Mouse (Mus musculus): ENCODE data around the gene Gm10490. TPM values are rescaled to one million over a fixed set of nuclear protein-coding genes. Genes with fewer than 3 reads are reported as not detected.

Gene Gm10490
- total RNA-seq, 2 experiments from 2014 or later: not detected

- ATAC-seq (ENCODE audit: poor library complexity, severe bottlenecking): no peak
Measured at GRCm38 (mm10) chrX:7922032-7922431, 12.7 kb downstream of the Gm10490 start.

- no peak for ATAC-seq (ENCODE audit: poor library complexity, severe bottlenecking)
Measured at GRCm38 (mm10) chrX:7926266-7926665, 16.9 kb downstream of the Gm10490 start.

- no peak for ATAC-seq (ENCODE audit: poor library complexity, severe bottlenecking)
Measured at GRCm38 (mm10) chrX:7927116-7927515, 17.8 kb downstream of the Gm10490 start.

GRCm38 (mm10) chrX:7928270-7928790 lies 19.0 kb downstream of the Gm10490 start, which contains the start of gene Eras:
Gene Eras, minus strand, starts transcription at chrX:7928607.
- ATAC-seq (ENCODE audit: poor library complexity, severe bottlenecking): no peak

GRCm38 (mm10) chrX:7936874-7937273 lies 27.5 kb downstream of the Gm10490 start:
- ATAC-seq (ENCODE audit: poor library complexity, severe bottlenecking): no peak

- no peak for ATAC-seq (ENCODE audit: poor library complexity, severe bottlenecking)
Measured at GRCm38 (mm10) chrX:7937667-7938066, 28.3 kb downstream of the Gm10490 start.

- no peak for ATAC-seq (ENCODE audit: poor library complexity, severe bottlenecking)
Measured at GRCm38 (mm10) chrX:7945618-7946017, 36.3 kb downstream of the Gm10490 start.

- ATAC-seq (ENCODE audit: poor library complexity, severe bottlenecking): no peak
Measured at GRCm38 (mm10) chrX:7947108-7947899, 38.0 kb downstream of the Gm10490 start, which contains the start of gene Hdac6. Gene Hdac6, minus strand, starts transcription at chrX:7947889.

GRCm38 (mm10) chrX:7947900-7948492 lies 38.7 kb downstream of the Gm10490 start:
- peak; percentile 99 for ATAC-seq (ENCODE audit: poor library complexity, severe bottlenecking)

GRCm38 (mm10) chrX:7950091-7950490 lies 40.7 kb downstream of the Gm10490 start:
- no peak for ATAC-seq (ENCODE audit: poor library complexity, severe bottlenecking)

GRCm38 (mm10) chrX:7958868-7959267 lies 49.5 kb downstream of the Gm10490 start:
- no peak for ATAC-seq (ENCODE audit: poor library complexity, severe bottlenecking)

Other genes starting within 250 kb of the Gm10490 start
- 987 and 1,037 TPM in 2 replicates for gene Plp2, start 238.2 kb upstream of the Gm10490 start, total RNA-seq (2015)
- gene Plp2, start 238.2 kb upstream of the Gm10490 start, total RNA-seq (2017): 267 and 300 TPM in 2 replicates
- not detected in 2 replicates for gene Magix, start 228.3 kb upstream of the Gm10490 start, total RNA-seq (2015)
- gene Magix, start 228.3 kb upstream of the Gm10490 start, total RNA-seq (2017): 0.18 TPM in 1 of 2 replicates, not detected in the other
- 24.8 and 25.7 TPM in 2 replicates for gene Gpkow, start 212.4 kb upstream of the Gm10490 start, total RNA-seq (2015)
- gene Gpkow, start 212.4 kb upstream of the Gm10490 start, total RNA-seq (2017): 24.2 and 25.7 TPM in 2 replicates
- gene Wdr45, start 195.2 kb upstream of the Gm10490 start, total RNA-seq (2015): 25.6 and 38.7 TPM in 2 replicates
- gene Wdr45, start 195.2 kb upstream of the Gm10490 start, total RNA-seq (2017): 13.4 and 18.9 TPM in 2 replicates
- not detected in 2 replicates for gene Gm45208, start 187.3 kb upstream of the Gm10490 start, total RNA-seq (2015)
- not detected in 2 replicates for gene Gm45208, start 187.3 kb upstream of the Gm10490 start, total RNA-seq (2017)
- 7.8 and 20.6 TPM in 2 replicates for gene Praf2, start 181.1 kb upstream of the Gm10490 start, total RNA-seq (2015)
- 5.4 and 5.8 TPM in 2 replicates for gene Praf2, start 181.1 kb upstream of the Gm10490 start, total RNA-seq (2017)
- gene Ccdc120, start 158.6 kb upstream of the Gm10490 start, total RNA-seq (2015): not detected in 2 replicates
- not detected in 2 replicates for gene Ccdc120, start 158.6 kb upstream of the Gm10490 start, total RNA-seq (2017)
- gene Tfe3, start 147.0 kb upstream of the Gm10490 start, total RNA-seq (2015): 45.9 and 54.6 TPM in 2 replicates
- 22.3 and 39.4 TPM in 2 replicates for gene Tfe3, start 147.0 kb upstream of the Gm10490 start, total RNA-seq (2017)
- 39.5 and 55.4 TPM in 2 replicates for gene Gripap1, start 119.8 kb upstream of the Gm10490 start, total RNA-seq (2015)
- gene Gripap1, start 119.8 kb upstream of the Gm10490 start, total RNA-seq (2017): 70.5 and 81.9 TPM in 2 replicates
- 0.39 and 0.49 TPM in 2 replicates for gene Kcnd1, start 87.3 kb upstream of the Gm10490 start, total RNA-seq (2015)
- gene Kcnd1, start 87.3 kb upstream of the Gm10490 start, total RNA-seq (2017): 0.20 and 0.29 TPM in 2 replicates
- 43.2 and 50.6 TPM in 2 replicates for gene Otud5, start 68.2 kb upstream of the Gm10490 start, total RNA-seq (2015)
- 70.2 and 73.0 TPM in 2 replicates for gene Otud5, start 68.2 kb upstream of the Gm10490 start, total RNA-seq (2017)
- 4.7 and 8.6 TPM in 2 replicates for gene Pim2, start 31.3 kb upstream of the Gm10490 start, total RNA-seq (2015)
- gene Pim2, start 31.3 kb upstream of the Gm10490 start, total RNA-seq (2017): 1.1 and 1.4 TPM in 2 replicates
- gene Slc35a2, start 25.5 kb upstream of the Gm10490 start, total RNA-seq (2015): 6.4 and 9.8 TPM in 2 replicates
- gene Slc35a2, start 25.5 kb upstream of the Gm10490 start, total RNA-seq (2017): 10.9 and 13.5 TPM in 2 replicates
- 25.6 and 29.8 TPM in 2 replicates for gene Pqbp1, start 10.3 kb upstream of the Gm10490 start, total RNA-seq (2015)
- gene Pqbp1, start 10.3 kb upstream of the Gm10490 start, total RNA-seq (2017): 116 and 123 TPM in 2 replicates
- 75.8 and 85.4 TPM in 2 replicates for gene Timm17b, start 10.2 kb upstream of the Gm10490 start, total RNA-seq (2015)
- 35.8 and 50.0 TPM in 2 replicates for gene Timm17b, start 10.2 kb upstream of the Gm10490 start, total RNA-seq (2017)
- not detected in 2 replicates for gene Gm10491, start 1.7 kb upstream of the Gm10490 start, total RNA-seq (2015)
- not detected in 2 replicates for gene Gm10491, start 1.7 kb upstream of the Gm10490 start, total RNA-seq (2017)
- gene Pcsk1n, start 10.3 kb downstream of the Gm10490 start, total RNA-seq (2015): not detected in 2 replicates
- not detected in 2 replicates for gene Pcsk1n, start 10.3 kb downstream of the Gm10490 start, total RNA-seq (2017)
- not detected in 2 replicates for gene Eras, start 19.1 kb downstream of the Gm10490 start, total RNA-seq (2015)
- gene Eras, start 19.1 kb downstream of the Gm10490 start, total RNA-seq (2017): not detected in 2 replicates
- 6.4 and 7.5 TPM in 2 replicates for gene Hdac6, start 38.3 kb downstream of the Gm10490 start, total RNA-seq (2015)
- gene Hdac6, start 38.3 kb downstream of the Gm10490 start, total RNA-seq (2017): 8.0 and 9.3 TPM in 2 replicates
- gene Gata1, start 68.5 kb downstream of the Gm10490 start, total RNA-seq (2015): 5.8 and 7.1 TPM in 2 replicates
- gene Gata1, start 68.5 kb downstream of the Gm10490 start, total RNA-seq (2017): 5.6 and 7.6 TPM in 2 replicates
- not detected in 2 replicates for gene Glod5, start 109.0 kb downstream of the Gm10490 start, total RNA-seq (2015)
- gene Glod5, start 109.0 kb downstream of the Gm10490 start, total RNA-seq (2017): not detected in 2 replicates
- gene Suv39h1, start 165.2 kb downstream of the Gm10490 start, total RNA-seq (2015): 37.8 and 43.6 TPM in 2 replicates
- 50.3 and 53.9 TPM in 2 replicates for gene Suv39h1, start 165.2 kb downstream of the Gm10490 start, total RNA-seq (2017)
- 107 and 116 TPM in 2 replicates for gene Was, start 181.0 kb downstream of the Gm10490 start, total RNA-seq (2015)
- gene Was, start 181.0 kb downstream of the Gm10490 start, total RNA-seq (2017): 145 and 149 TPM in 2 replicates
- gene Wdr13, start 223.3 kb downstream of the Gm10490 start, total RNA-seq (2015): 17.4 and 20.3 TPM in 2 replicates
- gene Wdr13, start 223.3 kb downstream of the Gm10490 start, total RNA-seq (2017): 22.2 and 27.9 TPM in 2 replicates
- 982 and 1,036 TPM in 2 replicates for gene Rbm3, start 236.3 kb downstream of the Gm10490 start, total RNA-seq (2015)
- gene Rbm3, start 236.3 kb downstream of the Gm10490 start, total RNA-seq (2017): 1,421 and 1,439 TPM in 2 replicates